24 mouse cellular contexts compared by ENCODE assay signal in genomic region chr6:4949701-4950100, GRCm38 (mm10). TPM values are rescaled to one million over a fixed set of nuclear protein-coding genes. Genes with fewer than 3 reads are reported as not detected.
DNase-seq lines count a peak whose midpoint lies in the region; ATAC-seq lines count a peak whose summit lies in the region.
"Had no signal": no experiment of that assay in that cellular context is flagged by ENCODE, and none has a peak within 500 bp of the region (broad histone marks: within the 10 kb centered on the region; RNA-seq: fewer than 3 reads in every experiment).

No protein-coding gene starts in this region.

- H3K27me3 ChIP-seq in neural tube, embryonic 15.5 days (replicated peaks): no peaks in the 10 kb centered on the region
- H3K27me3 ChIP-seq: forebrain, embryonic 13.5 days; heart, embryonic 12.5 days; heart, embryonic 15.5 days; hindbrain, embryonic 13.5 days had no signal

- no peak overlapping the region for H3K27ac ChIP-seq in neural tube, embryonic 15.5 days (replicated peaks)
- H3K27ac ChIP-seq: forebrain, embryonic 13.5 days; hindbrain, embryonic 10.5 days; hindbrain, embryonic 13.5 days had no signal

- H3K4me3 ChIP-seq in neural tube, embryonic 15.5 days (replicated peaks): no peak overlapping the region
- H3K4me3 ChIP-seq: forebrain, embryonic 10.5 days; forebrain, embryonic 13.5 days; heart, embryonic 12.5 days; heart, embryonic 15.5 days; hindbrain, embryonic 10.5 days; hindbrain, embryonic 13.5 days had no signal

- no peak for ATAC-seq in neural tube, embryonic 15.5 days (ENCODE audit: low FRiP score)
- ATAC-seq: activated CD4-positive, CD25-positive, alpha-beta regulatory T cell, adult 4 months; forebrain, embryonic 13.5 days; forebrain, embryonic 16.5 days; hindbrain, embryonic 16.5 days; intestine, embryonic 16.5 days had no signal

- no peaks in the 10 kb centered on the region for H3K36me3 ChIP-seq in neural tube, embryonic 15.5 days
- H3K36me3 ChIP-seq: forebrain, embryonic 10.5 days; heart, embryonic 12.5 days; heart, embryonic 15.5 days; hindbrain, embryonic 13.5 days had no signal

- no peaks in the 10 kb centered on the region for H3K9me3 ChIP-seq in neural tube, embryonic 15.5 days (replicated peaks)
- H3K9me3 ChIP-seq: forebrain, embryonic 10.5 days; forebrain, embryonic 13.5 days; heart, embryonic 12.5 days; heart, embryonic 15.5 days; hindbrain, embryonic 10.5 days; hindbrain, embryonic 13.5 days had no signal

- H3K9ac ChIP-seq in neural tube, embryonic 15.5 days (replicated peaks): no peak overlapping the region
- H3K9ac ChIP-seq: forebrain, embryonic 13.5 days; heart, embryonic 12.5 days; heart, embryonic 15.5 days; hindbrain, embryonic 13.5 days had no signal

- peaks cover 3% of the 10 kb centered on the region for H3K4me1 ChIP-seq in neural tube, embryonic 15.5 days
- H3K4me1 ChIP-seq: forebrain, embryonic 13.5 days; hindbrain, embryonic 13.5 days had no signal

- peak; percentile 51 for DNase-seq in embryo, embryonic 10 days (ENCODE audit: low spot score)
- no peak for DNase-seq in embryo, embryonic 9.5 days (ENCODE audit: extremely low spot score)
- DNase-seq in neural tube, embryonic 10.5 days (ENCODE audit: extremely low spot score, low spot score): peak; percentile 10
- peak; percentile 52 for DNase-seq in forelimb bud, embryonic 11.5 days (ENCODE audit: low read depth, low spot score)
- no peak for DNase-seq in liver
- DNase-seq: adrenal gland, adult 8-10 months; adrenal gland, postnatal 36 days; cerebellum, adult 18-20 months; cerebellum, adult 9-10 months; cerebellum, postnatal 14 days; gastrocnemius, postnatal 25 days; heart, adult 18-20 months; heart, postnatal 36 days had no signal

- no peak overlapping the region for H3K4me2 ChIP-seq in neural tube, embryonic 15.5 days
- H3K4me2 ChIP-seq: forebrain, embryonic 13.5 days; hindbrain, embryonic 13.5 days had no signal

- 86% methylated on average over 4 of the region's 4 CpGs for WGBS in neural tube, embryonic 15.5 days

RNA-seq across cellular contexts. Expression of gene Ppp1r9a, which starts 47.0 kb away (rescaled TPM):
- 34.3 and 38.9 TPM in 2 replicates for polyA plus RNA-seq in neural tube, embryonic 15.5 days (2015; fragmentation: Nextera tagmentation; extraction: Ambion mirVana)

Comparison
In these comparisons a context has a peak if more than half of its experiments do, and no peak if none do; other contexts are left out.
1. DNase-seq: peak in embryo, embryonic 10 days (single experiment), neural tube, embryonic 10.5 days (single experiment) and forelimb bud, embryonic 11.5 days (single experiment); none in embryo, embryonic 9.5 days (single experiment) and liver (single experiment).